Mouse (Mus musculus) liver (tissue): ENCODE results near the gene Tspan17.

Experiments
- DNase-seq: peaks from one replicate; pipeline ENCODE4 v3.0.0-alpha.2; 2020; ENCODE audit warnings: mixed read lengths

Tspan17 gene

DNA sequence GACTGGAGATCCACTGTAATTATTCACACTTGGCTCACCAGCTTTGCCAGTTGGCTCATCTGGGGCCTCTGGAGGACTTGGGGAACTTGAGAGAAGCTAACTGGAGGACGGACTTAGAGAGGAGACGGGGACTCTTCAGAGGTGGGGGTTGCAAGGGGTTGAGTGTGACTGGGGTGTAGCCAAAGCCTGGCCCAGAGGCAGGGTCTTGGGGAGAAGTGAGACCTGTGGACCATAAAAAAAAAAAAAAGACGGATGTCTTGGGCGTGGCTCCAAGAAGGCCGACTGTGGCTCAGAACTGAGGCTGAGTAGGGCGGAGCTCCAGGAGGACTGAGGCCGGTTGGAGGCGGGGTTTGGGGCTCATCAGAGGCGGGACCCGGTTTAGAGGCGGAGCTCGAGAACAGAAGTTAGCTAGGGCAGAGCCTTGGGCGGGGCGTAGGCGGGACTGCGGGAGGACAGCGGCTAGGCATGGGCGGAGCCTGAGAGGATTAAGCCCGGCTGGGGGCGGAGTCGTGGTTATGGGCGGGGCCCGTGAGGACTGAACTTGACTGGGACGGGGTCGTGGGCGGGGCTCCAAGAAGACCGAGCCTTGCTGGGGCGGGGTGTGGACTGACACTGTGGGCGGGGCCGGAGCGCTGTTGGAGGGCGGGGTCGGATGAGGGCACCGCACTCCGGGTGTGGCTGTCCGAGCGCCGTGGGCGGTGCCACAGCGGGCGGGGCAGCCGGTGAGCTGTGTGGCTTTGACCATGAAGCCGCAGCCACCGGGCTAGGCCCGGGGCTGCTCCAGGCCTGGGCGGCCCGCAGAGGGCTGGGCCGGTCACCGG lies at the start of gene Tspan17:
Gene Tspan17 (plus strand): TSS at position 638 of the 821 bp plus-strand sequence.
- DNase-seq, result peak; percentile 92

DNA sequence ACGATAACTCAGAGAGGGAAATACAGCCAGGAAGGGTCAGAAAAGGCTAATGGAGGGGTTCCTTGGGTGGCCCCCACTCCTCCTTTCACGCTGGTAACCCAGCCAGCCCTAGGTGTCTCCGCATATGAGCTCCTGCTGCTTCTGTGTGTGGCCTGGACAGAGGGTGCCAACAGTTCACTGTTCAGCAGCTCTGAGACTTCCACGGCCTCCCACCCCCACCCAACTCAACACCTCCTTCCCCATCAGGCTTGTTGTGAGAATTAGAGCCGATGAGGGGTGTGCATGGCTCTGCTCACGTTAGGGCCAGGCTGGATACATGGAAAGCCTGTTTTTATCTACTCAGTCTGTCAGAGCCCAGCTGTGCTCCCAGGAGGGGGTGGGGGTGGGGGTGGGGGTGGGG lies 43.1 kb upstream of the Tspan17 start:
- DNase-seq, result no peak

DNA sequence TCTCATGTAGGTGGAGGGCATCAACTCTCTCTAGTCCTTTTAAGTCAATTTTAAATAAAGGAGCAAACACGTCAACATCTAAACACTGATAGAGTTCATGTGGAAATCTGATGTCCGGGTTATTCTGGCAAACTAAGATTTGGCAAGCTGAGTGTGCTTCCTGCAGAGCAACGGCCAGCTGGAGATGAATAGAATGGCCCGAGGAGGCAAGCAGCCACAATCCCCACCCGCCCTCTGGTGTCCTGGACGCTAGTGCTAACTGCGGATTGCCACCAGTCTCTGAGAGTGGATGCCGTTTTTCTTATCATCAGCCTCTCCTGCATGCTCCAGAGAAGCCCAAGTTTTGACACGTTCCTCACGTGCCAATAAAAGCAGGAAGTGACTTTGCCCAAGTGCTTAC lies 42.3 kb upstream of the Tspan17 start:
- no peak for DNase-seq

DNA sequence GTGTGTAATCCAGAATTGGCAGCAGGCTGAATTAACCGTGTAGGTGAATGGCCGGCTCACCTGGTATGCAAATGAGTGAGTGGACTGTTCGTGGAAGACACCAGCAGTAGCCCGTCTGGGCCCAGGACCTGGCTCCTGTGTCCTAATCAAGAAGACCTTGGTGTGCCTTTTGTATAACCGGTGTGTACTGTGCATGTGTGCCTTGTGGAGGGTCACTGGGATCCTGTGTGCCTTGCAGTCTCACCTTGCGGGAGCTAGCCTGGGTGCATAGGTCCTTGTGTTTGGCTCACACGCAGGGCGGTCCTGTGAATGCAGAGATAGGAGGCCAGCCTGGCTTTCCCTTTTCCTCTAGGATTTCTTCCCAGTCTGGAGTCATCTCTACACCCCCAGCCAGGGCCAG lies 41.0 kb upstream of the Tspan17 start:
- DNase-seq, result no peak

DNA sequence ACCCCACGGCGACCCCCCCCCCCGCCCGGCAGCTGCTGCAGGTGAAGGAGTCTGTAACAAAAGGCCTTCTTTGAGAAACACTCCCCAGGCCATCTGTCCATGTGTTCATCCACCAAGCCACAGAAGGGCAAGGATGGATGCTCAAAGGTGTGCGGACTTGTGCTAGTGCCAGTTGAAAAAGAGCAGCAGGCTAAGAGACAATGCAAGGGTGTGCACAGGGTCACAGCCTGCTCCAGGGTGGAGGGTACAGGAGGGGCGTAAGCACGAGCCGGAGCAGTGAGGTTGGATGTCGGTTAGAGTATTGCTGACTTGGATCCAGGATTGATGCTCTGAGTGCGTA lies 40.5 kb upstream of the Tspan17 start:
- DNase-seq, result no peak

DNA sequence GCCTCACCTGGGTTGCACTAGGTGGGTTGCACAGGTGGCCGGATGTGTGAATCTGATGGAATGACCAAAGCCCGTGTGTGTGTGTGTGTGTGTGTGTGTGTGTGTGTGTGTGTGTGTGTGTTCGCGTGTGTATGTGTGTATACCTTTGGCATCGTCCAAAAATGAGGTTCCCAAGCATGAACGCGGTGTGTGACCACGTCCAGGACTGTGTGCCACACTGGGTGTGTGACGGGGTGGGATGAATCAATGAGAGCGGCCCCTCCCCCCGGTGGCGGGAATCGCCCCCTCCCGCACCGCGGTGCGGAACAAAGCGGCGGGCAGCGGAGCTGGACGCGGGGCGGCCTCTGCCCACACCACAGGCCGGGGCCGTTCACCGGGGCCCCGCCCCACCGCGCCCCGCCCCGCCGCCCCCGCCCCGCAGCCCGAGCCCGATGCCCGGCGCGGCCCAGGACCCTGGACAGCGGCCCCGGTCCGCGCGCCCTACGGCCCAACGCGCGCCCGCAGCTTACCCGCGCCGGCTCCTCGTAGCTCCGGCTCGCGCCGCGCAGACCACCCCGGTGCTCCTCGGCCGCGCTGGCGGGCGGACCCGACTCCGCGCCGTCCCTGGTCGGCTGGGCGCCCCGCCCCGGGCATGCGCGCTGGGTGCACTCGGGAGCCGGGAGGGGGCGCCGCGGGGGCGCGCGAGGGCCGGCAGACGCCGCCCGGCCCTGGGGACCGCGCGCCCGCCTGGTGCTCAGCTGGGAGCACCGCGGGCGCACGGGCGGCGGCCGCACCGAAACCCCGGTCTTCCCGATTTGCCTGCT lies 39.9 kb upstream of the Tspan17 start:
- peak; percentile 37 for DNase-seq

DNA sequence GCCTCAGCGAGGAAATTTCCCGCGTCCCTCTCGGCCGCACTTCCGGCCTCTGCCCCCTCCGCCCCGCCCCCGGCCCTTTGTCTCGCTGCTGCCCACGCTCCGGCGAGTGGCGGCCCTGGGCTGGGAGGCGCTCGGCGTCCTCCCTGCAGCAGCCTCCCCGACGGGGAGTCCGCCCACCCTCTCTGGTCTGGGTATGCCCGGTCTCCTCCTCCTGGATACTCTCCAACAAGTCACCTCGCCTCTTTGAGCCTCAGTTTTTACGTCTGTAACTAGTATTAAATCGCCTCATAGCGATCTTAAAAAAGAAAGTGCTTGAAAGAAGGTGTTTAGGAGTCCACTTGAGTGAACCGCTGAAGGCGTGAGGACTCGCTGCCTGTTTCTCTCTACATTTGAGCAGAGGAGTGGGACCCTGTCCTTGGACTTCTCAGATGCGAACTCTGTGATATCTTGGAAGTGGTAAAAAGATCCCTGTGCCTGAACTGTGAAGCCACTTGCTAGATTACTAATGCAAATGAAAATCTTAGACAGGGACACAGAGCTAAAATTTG lies 39.2 kb upstream of the Tspan17 start, which contains the start of gene Gprin1:
Gene Gprin1 (minus strand): TSS at position 11 of the 548 bp plus-strand sequence.
- DNase-seq, result no peak

DNA sequence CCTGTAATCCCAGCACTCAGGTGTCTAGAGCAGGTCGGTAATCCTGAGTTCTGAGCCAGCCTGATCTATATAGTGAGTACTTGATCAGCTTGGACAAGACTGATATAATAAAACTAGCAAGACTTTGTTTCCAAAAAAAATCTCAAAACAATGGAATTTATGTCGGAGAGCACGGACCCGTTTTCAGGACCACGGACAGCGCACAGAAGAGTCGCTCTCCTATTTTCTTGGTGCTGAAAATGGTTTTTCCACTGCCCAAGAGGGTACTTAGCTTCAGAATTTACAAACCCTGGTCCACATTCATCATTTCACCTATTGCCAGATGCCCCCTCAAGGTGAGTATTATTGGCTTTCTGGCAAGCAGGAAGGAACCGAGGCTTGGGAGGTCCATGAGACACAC lies 38.5 kb upstream of the Tspan17 start:
- DNase-seq, result peak; percentile 29

DNA sequence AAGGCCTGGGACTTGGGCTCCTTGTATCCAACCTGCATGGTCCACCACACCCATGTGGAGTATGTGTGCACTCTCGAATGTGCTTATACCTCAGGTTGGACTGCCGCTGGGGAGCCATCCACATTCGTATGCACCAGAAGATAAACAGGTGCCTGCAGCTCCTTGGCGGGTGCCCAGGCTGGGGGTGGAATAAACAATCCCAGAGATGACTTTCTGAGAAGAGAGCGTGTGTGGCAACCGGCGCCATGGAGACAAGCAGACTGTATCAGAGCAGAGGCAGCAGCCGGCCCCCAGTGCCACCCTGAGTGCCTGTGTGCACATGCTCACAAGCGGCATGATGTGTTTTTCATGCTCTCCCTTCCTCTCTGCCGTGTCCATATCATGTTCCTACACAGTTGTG lies 36.5 kb upstream of the Tspan17 start:
- no peak for DNase-seq

DNA sequence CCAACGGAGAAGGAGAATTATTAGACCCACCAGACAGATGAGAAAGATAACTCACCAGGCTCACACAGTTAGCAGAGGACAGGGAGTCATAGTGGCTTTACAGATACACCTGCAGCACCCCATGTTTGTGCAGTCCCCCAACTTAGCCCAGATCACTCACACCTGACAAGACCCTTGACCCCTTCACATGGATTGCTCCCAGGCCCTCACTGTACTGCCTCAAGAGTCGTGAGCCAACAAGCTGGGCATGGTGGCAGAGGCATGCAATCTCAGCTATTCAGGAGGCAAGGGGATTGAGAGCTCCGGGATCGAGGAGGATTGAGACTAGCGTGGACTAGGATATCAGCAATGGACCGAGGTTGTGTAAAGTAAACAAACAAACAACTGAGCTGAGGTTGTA lies 35.4 kb upstream of the Tspan17 start:
- DNase-seq, result no peak

DNA sequence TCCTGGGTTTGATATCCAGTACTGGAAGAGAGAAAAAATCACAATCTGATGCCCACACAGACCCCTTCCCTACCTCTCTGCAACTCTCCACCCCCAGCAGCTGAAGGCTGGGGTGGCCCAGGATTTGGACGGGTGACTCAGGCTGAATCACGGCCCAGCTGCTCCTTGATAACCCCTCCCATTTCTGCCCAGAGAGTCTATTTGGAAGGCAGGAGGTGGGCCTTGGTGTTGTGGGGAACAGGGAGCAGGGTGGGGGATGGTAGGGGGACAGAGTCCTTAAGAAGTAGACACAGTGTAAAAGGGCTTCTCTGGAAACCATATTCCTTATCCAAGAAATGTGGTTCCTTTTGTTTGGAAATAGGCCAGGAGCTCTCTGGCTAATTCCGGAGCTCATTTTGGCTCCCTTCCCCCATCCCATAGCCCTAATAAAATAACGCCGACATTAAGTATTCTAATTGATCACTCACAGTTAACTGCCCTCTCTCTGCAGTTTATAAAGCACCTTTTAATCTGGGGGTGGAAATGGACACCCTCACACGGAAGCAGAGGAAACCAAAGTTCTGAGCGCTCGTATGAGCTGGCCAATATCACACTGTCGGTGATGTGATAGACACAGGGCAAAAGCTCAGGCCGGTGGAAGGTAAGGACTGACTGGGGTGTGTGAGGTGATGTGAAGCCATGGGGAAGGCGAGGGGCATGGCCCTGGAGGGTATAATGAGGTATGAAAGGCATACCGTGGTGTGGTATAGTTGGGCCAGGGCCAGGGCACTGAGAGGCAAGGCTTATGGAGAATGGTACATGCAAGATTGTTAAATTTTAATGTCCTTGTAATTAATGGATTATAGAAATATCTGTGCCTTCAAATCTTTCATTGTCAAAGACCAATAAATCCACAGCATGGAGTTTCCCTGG lies 34.8 kb upstream of the Tspan17 start:
- no peak for DNase-seq

DNA sequence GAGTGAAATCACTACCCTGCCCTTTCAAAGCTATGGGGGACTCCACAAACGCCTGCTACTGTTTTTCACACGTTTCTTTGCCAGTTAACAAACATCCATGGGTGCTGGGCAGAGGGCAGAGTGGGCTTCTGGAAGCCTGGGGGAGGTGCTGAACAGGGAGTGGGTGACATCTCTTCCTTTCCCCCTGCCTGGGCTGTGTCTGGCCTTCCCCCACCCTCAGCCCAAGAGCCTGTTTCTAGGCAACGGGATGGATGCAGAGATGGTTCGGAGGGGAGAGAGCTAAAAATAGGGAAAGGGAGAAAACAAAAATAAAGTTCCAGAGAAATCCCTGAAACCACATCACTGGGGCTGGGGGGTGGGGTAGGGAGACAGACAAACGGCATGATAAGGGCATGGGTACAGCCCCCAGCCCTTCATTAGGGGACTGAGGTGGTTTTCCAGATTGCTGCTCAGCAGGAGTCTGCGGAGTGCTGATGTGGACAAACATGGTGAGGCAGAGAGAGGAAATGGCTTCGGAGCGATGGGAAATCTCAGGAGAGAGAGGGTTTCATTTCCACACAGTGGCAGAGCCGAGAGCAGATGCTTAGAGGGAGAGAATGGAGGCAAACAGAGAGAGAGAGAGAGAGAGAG lies 33.9 kb upstream of the Tspan17 start:
- no peak for DNase-seq

DNA sequence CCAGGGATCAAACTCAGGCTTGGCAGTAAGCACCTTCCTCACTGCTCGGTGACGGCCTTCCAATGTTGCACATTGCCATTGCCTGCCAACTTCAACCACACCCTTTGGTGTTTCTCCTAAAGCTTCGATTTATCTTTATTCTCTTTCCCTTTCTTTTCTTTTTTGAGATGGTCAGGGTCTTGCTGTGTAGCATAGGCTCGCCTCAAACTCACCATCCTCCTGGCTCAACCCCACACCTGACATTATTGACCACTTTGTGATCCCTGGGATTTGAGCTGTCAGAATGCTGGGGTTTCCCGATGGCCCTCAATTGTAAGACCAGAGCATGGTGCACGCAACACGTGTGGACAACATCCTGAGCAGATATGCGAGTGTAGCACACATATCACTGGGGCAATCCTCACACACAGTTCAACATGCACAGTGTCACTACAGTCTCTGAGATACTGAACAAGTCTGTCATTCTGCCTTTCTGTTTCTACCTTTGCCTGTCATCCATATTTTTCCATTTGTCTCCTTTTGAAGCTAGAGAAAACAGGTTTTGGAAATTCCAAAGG lies 32.9 kb upstream of the Tspan17 start:
- no peak for DNase-seq

DNA sequence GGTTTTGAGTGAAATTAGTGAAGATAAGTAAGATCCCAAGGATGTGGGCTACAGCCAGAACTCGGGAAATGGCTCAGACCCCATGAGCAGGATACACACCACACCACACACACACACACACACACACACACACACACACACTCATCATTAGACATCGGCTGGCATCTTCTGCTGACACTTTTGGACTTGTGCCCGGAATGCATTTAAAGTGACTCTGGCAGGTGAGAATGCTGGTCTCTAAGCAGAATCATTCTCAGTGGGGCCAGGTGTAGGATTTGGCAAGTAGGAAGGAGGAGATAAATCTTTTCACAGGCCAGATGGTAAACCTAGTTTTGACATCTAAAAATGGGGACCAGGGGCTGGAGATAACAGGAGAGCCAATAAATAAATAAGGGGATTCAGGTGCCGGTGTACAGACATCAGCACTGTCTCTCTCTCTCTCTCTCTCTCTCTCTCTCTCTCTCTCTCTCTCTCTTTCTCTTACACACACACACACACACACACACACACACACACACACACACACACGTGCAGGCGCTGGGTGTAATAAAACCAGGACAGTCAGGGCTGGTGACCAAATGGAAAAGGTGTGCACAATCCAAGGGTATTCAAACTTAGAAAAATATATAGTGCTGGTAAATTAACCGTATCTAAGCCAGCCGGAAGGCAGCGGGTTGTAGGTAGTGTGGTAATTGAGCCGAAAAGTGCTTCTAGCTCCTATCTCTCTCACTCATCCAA lies 31.9 kb upstream of the Tspan17 start:
- no peak for DNase-seq

DNA sequence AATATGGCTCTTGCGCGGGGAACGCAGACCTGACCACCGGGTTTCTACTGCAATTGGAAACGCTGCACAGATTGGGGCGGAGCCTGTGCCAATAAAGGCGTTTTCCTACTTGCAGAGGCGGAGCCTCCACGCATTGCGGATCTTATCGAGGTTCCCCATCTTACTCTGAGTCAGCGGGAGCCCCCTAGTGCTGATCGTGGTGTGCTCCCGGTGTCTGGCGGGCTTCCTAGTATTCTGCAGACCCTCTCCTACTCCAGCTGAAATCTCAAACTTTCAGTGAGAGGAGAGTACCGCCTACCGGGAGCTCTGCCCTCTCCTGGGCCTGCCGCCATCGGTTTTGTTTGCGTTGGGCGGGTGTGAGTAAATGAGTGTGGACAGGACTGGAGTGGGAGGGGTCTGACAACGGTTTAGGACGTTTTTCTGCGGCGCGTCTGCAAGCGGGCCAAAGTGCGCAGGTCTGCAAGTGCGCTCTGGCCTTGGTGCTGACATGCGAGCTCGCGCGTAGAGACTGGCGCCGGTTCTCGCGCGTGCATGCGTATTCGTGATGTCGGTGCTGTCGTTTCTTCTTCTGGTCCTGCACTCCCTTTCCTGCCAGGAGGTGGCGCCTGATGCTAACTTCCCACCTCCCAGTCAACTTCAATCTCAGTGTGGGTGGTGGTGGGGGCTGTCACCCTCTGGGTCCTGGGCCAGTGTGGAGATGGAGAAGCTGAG lies 31.0 kb upstream of the Tspan17 start:
- DNase-seq, result peak; percentile 78

DNA sequence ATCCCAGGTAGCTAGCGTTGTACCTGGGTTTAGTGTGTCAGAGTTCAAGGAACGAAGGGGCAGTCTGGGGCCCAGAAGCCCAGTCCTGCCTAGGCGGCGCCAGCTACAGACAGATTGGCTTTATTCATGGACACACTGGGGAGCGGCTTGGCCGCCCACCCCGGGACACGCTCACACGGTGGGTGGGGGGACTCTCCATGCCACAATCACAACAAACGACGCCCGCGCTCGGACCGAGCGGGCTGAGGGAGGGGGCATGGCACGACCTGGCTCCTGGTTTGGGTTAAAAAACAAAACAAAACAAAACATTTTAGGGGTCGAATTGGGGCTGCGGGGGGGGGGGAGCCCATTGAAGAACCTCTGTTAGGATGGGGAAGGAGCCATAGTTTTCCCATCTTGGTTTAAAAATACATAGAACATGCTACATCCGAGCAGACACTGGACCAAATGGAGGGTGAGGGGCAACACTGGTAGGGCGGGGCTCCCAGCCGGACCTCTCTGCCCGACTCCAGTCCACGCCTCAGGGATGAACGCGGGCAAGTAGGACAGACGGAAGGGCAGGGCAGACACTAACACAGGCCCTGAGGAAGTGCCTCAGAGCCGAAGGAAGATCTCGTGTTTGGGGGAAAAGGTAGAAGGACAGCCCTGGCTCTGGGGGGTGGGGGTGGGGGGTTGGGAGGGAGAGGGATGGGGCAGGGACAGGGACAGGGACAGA lies 30.3 kb upstream of the Tspan17 start:
- DNase-seq, result no peak

DNA sequence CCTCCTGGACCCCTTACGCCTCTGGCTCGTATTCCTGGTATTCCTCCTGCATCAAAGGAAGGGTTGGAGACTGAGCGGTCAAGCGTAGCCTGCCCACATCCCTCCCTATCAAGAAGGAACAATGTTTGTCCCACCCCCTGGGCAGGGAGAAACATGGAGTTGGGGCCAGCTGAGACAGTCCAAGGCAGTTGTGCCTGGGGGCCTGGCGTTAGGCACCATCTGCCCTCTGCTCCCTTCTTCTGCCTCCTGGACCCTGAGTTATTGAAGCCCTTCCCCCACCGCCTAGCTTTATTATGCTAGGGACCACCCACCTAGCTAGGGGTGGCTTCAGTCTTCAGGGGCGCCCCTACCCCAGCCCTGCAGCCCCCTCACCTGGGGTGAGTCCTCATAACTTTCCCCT lies 29.7 kb upstream of the Tspan17 start:
- no peak for DNase-seq

DNA sequence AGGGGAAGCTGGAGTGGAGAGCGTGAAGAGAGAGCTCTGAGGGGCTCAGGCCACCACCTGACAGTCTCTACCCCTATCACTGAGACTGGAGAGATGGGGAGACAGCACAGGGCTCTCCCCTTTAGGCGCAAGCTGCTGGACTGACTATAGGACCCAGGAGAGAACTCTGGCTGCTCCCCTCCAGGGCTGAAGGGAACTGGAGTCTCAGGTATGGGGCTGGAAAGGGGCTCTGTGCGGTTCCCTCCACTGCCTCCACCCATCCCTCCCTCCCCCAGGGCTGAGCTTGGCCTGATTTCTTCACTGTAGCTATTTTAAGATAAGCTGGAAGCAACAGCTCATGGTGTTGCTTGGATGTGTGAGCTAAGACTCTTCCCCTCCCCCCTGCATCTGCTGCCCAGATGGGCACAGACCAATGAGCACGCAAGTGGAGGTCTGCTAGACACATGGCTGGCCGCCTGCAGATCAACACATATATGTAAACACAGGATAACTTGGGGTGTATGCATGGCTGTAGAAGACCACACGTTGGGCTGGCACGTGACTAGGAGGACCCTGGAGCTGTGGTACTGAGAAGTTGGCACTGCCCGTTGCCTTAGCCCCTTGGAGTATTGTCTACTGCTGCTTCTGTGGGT lies 28.9 kb upstream of the Tspan17 start:
- DNase-seq, result no peak

DNA sequence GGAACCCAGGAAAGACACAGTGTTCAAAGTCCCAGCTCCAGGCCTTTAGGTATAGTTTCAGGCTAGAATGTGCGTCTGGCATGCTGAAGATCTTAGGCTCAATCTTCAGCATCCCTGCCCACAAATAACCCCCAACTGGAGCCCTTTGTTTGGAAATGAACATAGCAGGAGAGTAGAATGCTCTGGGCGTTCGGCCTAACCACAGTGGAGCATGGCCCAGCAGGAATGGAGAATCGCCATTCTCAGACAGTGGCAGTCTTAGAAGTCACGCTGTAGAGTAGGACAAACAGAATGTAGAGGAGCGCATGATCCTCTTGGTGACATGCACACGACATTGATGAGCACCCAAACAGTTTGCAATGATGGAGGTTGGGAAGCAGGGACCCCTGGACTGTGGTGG lies 28.3 kb upstream of the Tspan17 start:
- DNase-seq, result no peak
